Mouse (Mus musculus) CH12.LX (cell line): ENCODE measurements around the gene Wasl.

Experiments
- CTCF ChIP-seq, 2 experiments: IDR thresholded peaks in 1 of 2; conservative IDR thresholded peaks in 1 of 2; 2 replicates each; pipeline ENCODE4 v1.5.1; 2011 to 2012; ENCODE audit warnings: low read depth in 2 of 2, low read length in 2 of 2, improper control_type of control experiment in 1 of 2, inconsistent platforms in 1 of 2, mild to moderate bottlenecking in 1 of 2, moderate library complexity in 1 of 2
- E2F4 ChIP-seq: IDR thresholded peaks from 2 replicates; pipeline ENCODE4 v1.6.1; 2011; ENCODE audit warnings: low read depth, low read length, improper control_type of control experiment; ENCODE audit not compliant: insufficient replicate concordance
- GABPA ChIP-seq: IDR thresholded peaks from 2 replicates; pipeline ENCODE4 v1.6.1; 2012; ENCODE audit warnings: low read depth, low read length, improper control_type of control experiment, inconsistent platforms; ENCODE audit not compliant: insufficient replicate concordance
- MAFK ChIP-seq: IDR thresholded peaks from 2 replicates; pipeline ENCODE4 v1.6.1; 2011; ENCODE audit warnings: low read length, improper control_type of control experiment; ENCODE audit not compliant: insufficient replicate concordance
- POLR2A ChIP-seq: IDR thresholded peaks from 2 replicates; pipeline ENCODE4 v1.6.1; 2011; ENCODE audit warnings: low read depth, mild to moderate bottlenecking, improper control_type of control experiment, low read length
- SMC3 ChIP-seq: IDR thresholded peaks from 2 replicates; pipeline ENCODE4 v1.6.1; 2011; ENCODE audit warnings: low read depth, low read length, improper control_type of control experiment
- USF2 ChIP-seq: conservative IDR thresholded peaks from 2 replicates; pipeline ENCODE4 v1.6.1; 2011; ENCODE audit warnings: low read depth, low read length, improper control_type of control experiment
- ZNF384 ChIP-seq: IDR thresholded peaks from 2 replicates; pipeline ENCODE4 v1.6.1; 2012; ENCODE audit warnings: low read depth, low read length, improper control_type of control experiment, inconsistent platforms

DNA sequence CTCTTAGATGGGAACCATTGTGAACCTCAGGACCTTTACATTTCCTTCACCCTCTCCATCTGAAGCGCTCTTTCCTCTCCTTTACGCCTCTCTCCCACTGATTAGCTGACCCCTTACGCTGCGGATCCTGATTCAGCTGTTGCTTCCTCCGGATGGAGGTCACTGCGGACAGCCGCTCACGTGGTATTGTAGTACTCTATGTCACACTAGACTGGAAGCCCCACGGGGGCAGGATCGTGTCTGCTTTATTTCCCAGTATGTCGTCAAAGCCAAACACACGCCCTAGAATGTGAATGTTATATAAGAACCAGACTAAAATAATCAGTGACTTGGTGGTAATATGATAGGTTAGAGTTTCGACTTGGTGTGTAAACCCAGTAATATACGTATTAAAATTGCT lies 92.4 kb downstream of the Wasl start:
- TF ChIP-seq POLR2A (no peak), MAFK (no peak), ZNF384 (no peak), GABPA (no peak), CTCF (conservative IDR thresholded peaks at IDR 0.05 in 1 of 2, IDR thresholded peaks at IDR 0.05 in 1 of 2; ENCODE audit: low read depth in 2 of 2, low read length in 2 of 2) (no peak), SMC3 (no peak), E2F4 (no peak), USF2 (no peak)
